8 mouse cellular contexts compared by ENCODE assay signal in genomic region chr10:122008731-122009391, GRCm38 (mm10). TPM values are rescaled to one million over a fixed set of nuclear protein-coding genes. Genes with fewer than 3 reads are reported as not detected.
DNase-seq lines count a peak whose midpoint lies in the region; ATAC-seq and TF ChIP-seq lines count a peak whose summit lies in the region.

No protein-coding gene starts in this region.

- no peak overlapping the region for H3K4me2 ChIP-seq in neural tube, embryonic 13.5 days
- H3K4me2 ChIP-seq in hindbrain, postnatal 0 days (ENCODE audit: low read depth, low read length), result peak overlapping the region; percentile 2
- H3K4me2 ChIP-seq in liver, postnatal 0 days (ENCODE audit: low read depth, low read length), result no peak overlapping the region
- H3K4me2 ChIP-seq in stomach, embryonic 16.5 days (ENCODE audit: low read depth, low read length), result peak overlapping the region; percentile 29; the same call in 1 of the 2 replicates

- H3K4me1 ChIP-seq in neural tube, embryonic 13.5 days (replicated peaks), result peaks cover 46% of the 10 kb centered on the region
- peaks cover 18% of the 10 kb centered on the region for H3K4me1 ChIP-seq in hindbrain, postnatal 0 days (ENCODE audit: insufficient read depth, low read length)
- H3K4me1 ChIP-seq in liver, postnatal 0 days (ENCODE audit: insufficient read depth), result peaks cover 7% of the 10 kb centered on the region
- peaks cover 29% of the 10 kb centered on the region for H3K4me1 ChIP-seq in stomach, embryonic 16.5 days (ENCODE audit: control insufficient read depth, insufficient read depth, low read length)

- TF ChIP-seq CTCF in hindbrain, postnatal 0 days (IDR thresholded peaks at IDR 0.05; ENCODE audit: low read depth), result no peak
- TF ChIP-seq CTCF in liver, postnatal 0 days (IDR thresholded peaks at IDR 0.05; ENCODE audit: low read depth), result no peak

- no peaks in the 10 kb centered on the region for H3K27me3 ChIP-seq in neural tube, embryonic 13.5 days
- H3K27me3 ChIP-seq in hindbrain, postnatal 0 days (ENCODE audit: insufficient read depth, low read length), result no peaks in the 10 kb centered on the region
- H3K27me3 ChIP-seq in liver, postnatal 0 days (ENCODE audit: insufficient read depth, low read length), result no peaks in the 10 kb centered on the region
- H3K27me3 ChIP-seq in stomach, embryonic 16.5 days (ENCODE audit: control insufficient read depth, insufficient read depth, low read length), result no peaks in the 10 kb centered on the region

- 53% methylated on average over 12 of the region's 12 CpGs for WGBS in neural tube, embryonic 13.5 days
- 37% methylated on average over 12 of the region's 12 CpGs for WGBS in hindbrain, postnatal 0 days
- WGBS in liver, postnatal 0 days (ENCODE audit: insufficient replicate concordance), result 24% methylated on average over 12 of the region's 12 CpGs
- WGBS in stomach, embryonic 16.5 days, result 28% methylated on average over 12 of the region's 12 CpGs

- H3K36me3 ChIP-seq in neural tube, embryonic 13.5 days, result no peaks in the 10 kb centered on the region
- H3K36me3 ChIP-seq in hindbrain, postnatal 0 days (ENCODE audit: insufficient read depth, low read length), result no peaks in the 10 kb centered on the region
- no peaks in the 10 kb centered on the region for H3K36me3 ChIP-seq in liver, postnatal 0 days (replicated peaks; ENCODE audit: insufficient read depth, low read length)
- H3K36me3 ChIP-seq in stomach, embryonic 16.5 days (ENCODE audit: control insufficient read depth, insufficient read depth, low read length), result no peaks in the 10 kb centered on the region

- no peak for DNase-seq in neural tube, embryonic 10.5 days (ENCODE audit: extremely low spot score, low spot score)
- DNase-seq in hindbrain, postnatal 0 days (ENCODE audit: low spot score), result peak; percentile 67
- peak; percentile 55 for DNase-seq in liver, postnatal 0 days
- no peak for DNase-seq in spleen, postnatal 14 days (ENCODE audit: low spot score in 2 of 2)
- DNase-seq in T-cell, adult 2 months (ENCODE audit: low spot score), result no peak

- no peak overlapping the region for H3K9ac ChIP-seq in neural tube, embryonic 13.5 days
- H3K9ac ChIP-seq in hindbrain, postnatal 0 days (replicated peaks; ENCODE audit: low read length), result no peak overlapping the region
- H3K9ac ChIP-seq in liver, postnatal 0 days (replicated peaks), result no peak overlapping the region
- H3K9ac ChIP-seq in stomach, embryonic 16.5 days (ENCODE audit: low read length), result peak overlapping the region; percentile 46; the same call in 1 of the 2 replicates

- no peaks in the 10 kb centered on the region for H3K9me3 ChIP-seq in neural tube, embryonic 13.5 days
- H3K9me3 ChIP-seq in hindbrain, postnatal 0 days (ENCODE audit: low read length), result no peaks in the 10 kb centered on the region
- no peaks in the 10 kb centered on the region for H3K9me3 ChIP-seq in liver, postnatal 0 days (ENCODE audit: low read length)
- H3K9me3 ChIP-seq in stomach, embryonic 16.5 days (replicated peaks; ENCODE audit: control insufficient read depth, low read length), result no peaks in the 10 kb centered on the region

- no peak for ATAC-seq in neural tube, embryonic 13.5 days (ENCODE audit: low read depth)
- peak; percentile 33; the same call in 1 of the 2 replicates for ATAC-seq in granulocyte monocyte progenitor cell, adult 5-6 weeks (replicated peaks; ENCODE audit: poor library complexity, severe bottlenecking)
- peak; percentile 45 for ATAC-seq in hindbrain, postnatal 0 days
- peak; percentile 79 for ATAC-seq in liver, postnatal 0 days
- peak; percentile 35; the same call in 1 of the 2 replicates for ATAC-seq in stomach, embryonic 16.5 days (ENCODE audit: insufficient read depth, low FRiP score)

- peak overlapping the region; percentile 49 for H3K27ac ChIP-seq in neural tube, embryonic 13.5 days (replicated peaks)
- no peak overlapping the region for H3K27ac ChIP-seq in hindbrain, postnatal 0 days
- H3K27ac ChIP-seq in liver, postnatal 0 days (ENCODE audit: low read depth), result peak overlapping the region; percentile 51; the same call in 1 of the 2 replicates
- peak overlapping the region; percentile 39 for H3K27ac ChIP-seq in stomach, embryonic 16.5 days (ENCODE audit: low read length)

- peak; percentile 50; the same call in 1 of the 2 replicates for TF ChIP-seq EP300 in liver, postnatal 0 days (IDR thresholded peaks at IDR 0.05; ENCODE audit: low read depth)

- H3K4me3 ChIP-seq in neural tube, embryonic 13.5 days, result no peak overlapping the region
- no peak overlapping the region for H3K4me3 ChIP-seq in hindbrain, postnatal 0 days (ENCODE audit: low read length)
- H3K4me3 ChIP-seq in liver, postnatal 0 days (ENCODE audit: low read depth, low read length), result no peak overlapping the region
- no peak overlapping the region for H3K4me3 ChIP-seq in stomach, embryonic 16.5 days (replicated peaks; ENCODE audit: low read length)

RNA-seq across cellular contexts. Expression of gene Srgap1, which starts 38.3 kb away (rescaled TPM):
- polyA plus RNA-seq in neural tube, embryonic 13.5 days (2015; fragmentation: Nextera tagmentation; extraction: Ambion mirVana), result 38.8 and 39.9 TPM in 2 replicates
- total RNA-seq in granulocyte monocyte progenitor cell, adult 5-6 weeks (2014; fragmentation: Nextera tagmentation), result not detected in 2 replicates
- total RNA-seq in granulocyte monocyte progenitor cell, adult 5-6 weeks (2017), result under 0.01 TPM in 1 of 2 replicates, not detected in the other
- 18.8 and 27.9 TPM in 2 replicates for total RNA-seq in hindbrain, postnatal 0 days (2014; rRNA removed)
- 24.4 TPM in 2 replicates for polyA plus RNA-seq in hindbrain, postnatal 0 days (2015; fragmentation: Nextera tagmentation; extraction: Ambion mirVana)
- 0.90 and 0.96 TPM in 2 replicates for polyA plus RNA-seq in liver, postnatal 0 days (2015; fragmentation: Nextera tagmentation; extraction: Ambion mirVana)
- 5.6 and 6.0 TPM in 2 replicates for polyA plus RNA-seq in stomach, embryonic 16.5 days (2015; fragmentation: Nextera tagmentation; extraction: Ambion mirVana)

Comparison
In these comparisons a context has a peak if more than half of its experiments do, and no peak if none do; other contexts are left out.
1. H3K4me2 ChIP-seq: peak in hindbrain, postnatal 0 days (single experiment) and stomach, embryonic 16.5 days (single experiment); none in neural tube, embryonic 13.5 days (single experiment) and liver, postnatal 0 days (single experiment).
2. DNase-seq: peak in hindbrain, postnatal 0 days (single experiment) and liver, postnatal 0 days (single experiment); none in neural tube, embryonic 10.5 days (single experiment), spleen, postnatal 14 days (0 of 2) and T-cell, adult 2 months (single experiment).